Mouse (Mus musculus): Measurements from ENCODE around the gene Rtf1. TPM values are rescaled to one million over a fixed set of nuclear protein-coding genes. Genes with fewer than 3 reads are reported as not detected.

Gene Rtf1
- 5.9 and 6.2 TPM in 2 replicates for polyA plus RNA-seq (2012; rRNA removed)

DNA sequence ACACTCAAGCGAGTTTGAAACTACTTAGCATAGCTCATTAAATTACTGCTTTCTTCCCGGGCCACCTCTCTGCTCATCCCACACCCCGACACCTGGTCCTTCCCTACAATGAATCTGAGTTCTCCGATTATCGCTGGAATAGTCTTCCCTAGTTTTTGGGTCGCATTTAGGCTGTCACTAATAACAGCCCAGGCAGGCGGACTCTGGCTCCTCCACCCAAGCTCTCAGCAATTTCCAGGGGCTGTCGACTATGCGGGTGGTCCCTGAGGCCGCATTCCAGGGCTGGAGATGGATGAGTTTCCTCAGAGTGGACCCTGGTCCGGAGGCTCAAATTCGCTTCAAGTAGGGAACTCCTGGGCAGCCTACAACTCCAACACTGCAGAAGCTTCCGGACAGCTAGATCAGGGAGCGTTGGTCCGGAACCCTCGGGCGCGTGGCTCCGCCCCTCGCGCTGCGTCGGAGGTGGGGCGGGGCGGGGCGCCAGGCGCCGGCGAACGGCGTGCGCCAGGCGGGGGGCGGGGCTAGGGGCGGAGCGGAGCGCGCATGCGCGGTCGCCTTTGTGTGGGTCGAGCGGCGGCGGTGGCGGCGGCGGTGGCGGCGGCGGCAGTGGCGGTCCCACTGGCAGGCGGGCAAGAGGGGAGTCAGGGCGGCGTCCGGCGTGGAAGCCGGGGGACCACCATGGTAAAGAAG, at the start of gene Rtf1:
Gene Rtf1, plus strand, starts transcription at position 544 of the 690 bp plus-strand sequence.

DNA sequence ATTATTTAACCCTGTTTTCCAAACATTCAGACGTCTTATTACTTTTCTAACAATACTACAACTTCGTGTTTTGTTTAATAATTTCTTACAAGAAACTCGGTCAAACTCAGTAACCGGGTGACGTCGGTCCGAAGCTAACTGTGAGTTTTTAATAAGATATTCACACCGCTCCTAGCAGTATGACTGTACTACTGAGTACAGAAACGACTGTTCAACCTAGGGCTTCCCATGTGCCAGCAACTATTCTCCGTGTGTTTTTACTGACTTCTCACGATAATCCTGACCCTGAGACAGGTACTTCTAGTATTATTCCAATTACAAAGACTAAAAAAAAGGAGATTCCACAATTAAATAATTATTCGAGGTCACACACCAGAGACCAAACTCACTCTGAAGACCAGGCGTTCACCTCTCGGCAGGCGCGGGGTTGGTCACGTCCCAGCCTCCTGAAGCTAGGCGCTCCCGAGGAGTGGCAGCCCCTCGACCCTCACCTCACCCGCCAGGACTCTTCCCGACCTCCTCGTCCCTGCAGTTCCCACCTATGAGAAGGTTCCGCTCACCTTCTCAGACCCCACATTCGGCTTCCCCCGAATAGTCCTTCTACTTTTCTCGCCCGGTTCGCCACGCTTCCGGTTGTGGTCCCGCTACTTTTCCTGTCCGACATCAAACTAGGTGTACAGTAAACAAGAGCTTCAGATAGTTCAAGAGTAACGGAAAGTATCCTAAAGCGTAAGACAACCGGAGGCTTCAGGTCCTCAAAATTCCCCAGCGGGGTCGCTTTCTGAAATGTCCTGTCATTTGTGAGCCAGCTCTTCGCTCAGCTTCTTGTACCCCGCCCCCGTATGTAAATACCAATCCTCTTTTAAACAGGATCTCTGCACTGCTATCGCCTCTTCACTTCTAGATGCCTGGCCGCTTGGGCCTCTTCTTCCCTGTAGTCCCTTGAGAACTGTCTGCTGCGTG, 12.4 kb upstream of the Rtf1 start, which contains the start of gene Ndufaf1:
Gene Ndufaf1, minus strand, starts transcription at position 608 of the 963 bp plus-strand sequence.

DNA sequence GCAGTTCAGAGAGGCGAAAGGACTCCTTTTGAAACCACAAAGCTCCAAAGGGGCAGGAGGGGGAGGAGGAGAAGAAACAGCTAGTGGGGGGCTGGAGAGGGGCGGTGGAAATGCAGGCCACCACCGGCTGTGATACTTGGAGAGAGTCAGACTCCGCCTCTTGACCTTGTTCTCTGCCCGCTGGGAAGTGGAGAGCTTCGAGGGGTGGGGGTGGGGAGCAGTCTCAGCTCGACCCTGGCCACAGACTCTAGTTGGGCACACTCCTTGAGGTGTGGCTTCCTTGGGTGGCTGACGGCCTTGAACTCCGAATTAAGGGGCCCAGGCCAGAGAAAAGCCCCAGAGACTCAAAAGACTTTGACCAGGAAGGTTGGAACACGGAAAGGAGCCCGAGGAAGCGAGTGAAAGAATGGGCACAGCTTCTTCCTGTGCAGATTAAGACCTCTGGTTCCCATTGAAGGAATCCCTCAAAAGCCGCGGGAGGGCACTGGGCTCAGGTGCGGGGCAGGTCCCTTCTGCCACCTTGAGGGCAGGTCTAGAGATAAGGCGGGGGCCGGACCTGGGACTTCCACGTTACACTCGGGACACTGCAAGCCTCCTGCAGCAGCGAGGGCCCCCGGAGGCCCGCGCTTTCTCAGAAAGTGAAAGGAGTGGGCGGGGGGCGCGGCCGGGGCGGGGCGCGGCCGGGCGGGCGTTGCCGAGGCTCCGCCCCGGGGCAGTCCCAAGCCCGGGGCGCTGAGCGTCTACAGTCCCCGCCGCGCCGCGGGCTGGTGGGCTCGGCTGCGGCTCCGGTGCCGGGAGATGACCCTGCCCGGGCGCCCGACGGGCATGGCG, 66.9 kb downstream of the Rtf1 start, which contains the start of gene Itpka:
Gene Itpka, plus strand, starts transcription at position 757 of the 831 bp plus-strand sequence.

DNA sequence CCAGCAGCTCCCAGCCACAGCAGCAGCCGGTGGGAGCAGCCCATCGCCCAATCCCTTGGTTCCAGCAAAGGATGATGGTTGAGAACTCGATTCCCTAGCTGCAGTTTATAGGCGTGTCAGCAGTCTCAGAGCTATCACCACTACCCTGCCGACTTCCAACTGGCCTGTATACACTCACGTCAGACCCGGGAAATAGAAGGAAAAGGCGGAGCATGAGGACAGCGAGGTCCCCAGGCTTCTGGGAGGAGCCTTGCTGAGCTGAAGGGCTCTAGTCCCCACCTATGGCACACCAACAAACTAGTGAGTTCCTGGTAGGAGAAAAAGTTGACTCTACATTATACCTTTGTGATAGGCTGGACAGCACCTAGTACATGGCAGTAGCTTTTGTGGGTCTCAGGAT, 85.4 kb downstream of the Rtf1 start, which contains the start of gene Ltk:
Gene Ltk, minus strand, starts transcription at position 181 of the 400 bp plus-strand sequence.

Other genes starting within 250 kb of the Rtf1 start
- gene Ino80, start 197.4 kb upstream of the Rtf1 start, polyA plus RNA-seq (2012; rRNA removed) = 6.0 and 6.3 TPM in 2 replicates
- 0.12 and 0.81 TPM in 2 replicates for gene Exd1, start 127.4 kb upstream of the Rtf1 start, polyA plus RNA-seq (2012; rRNA removed)
- gene Chp1, start 127.4 kb upstream of the Rtf1 start, polyA plus RNA-seq (2012; rRNA removed) = 125 and 155 TPM in 2 replicates
- gene Nusap1, start 56.8 kb upstream of the Rtf1 start, polyA plus RNA-seq (2012; rRNA removed) = 0.88 and 1.2 TPM in 2 replicates
- gene Oip5, start 56.6 kb upstream of the Rtf1 start, polyA plus RNA-seq (2012; rRNA removed) = 3.9 and 5.9 TPM in 2 replicates
- 1.7 TPM in 2 replicates for gene Ndufaf1, start 12.2 kb upstream of the Rtf1 start, polyA plus RNA-seq (2012; rRNA removed)
- gene Itpka, start 67.3 kb downstream of the Rtf1 start, polyA plus RNA-seq (2012; rRNA removed) = 17.6 and 18.0 TPM in 2 replicates
- 3.6 and 3.9 TPM in 2 replicates for gene Ltk, start 85.4 kb downstream of the Rtf1 start, polyA plus RNA-seq (2012; rRNA removed)
- gene Rpap1, start 112.5 kb downstream of the Rtf1 start, polyA plus RNA-seq (2012; rRNA removed) = 25.0 and 26.3 TPM in 2 replicates
- 10.8 and 11.3 TPM in 2 replicates for gene Tyro3, start 122.7 kb downstream of the Rtf1 start, polyA plus RNA-seq (2012; rRNA removed)
- 8.7 and 9.3 TPM in 2 replicates for gene Mga, start 222.2 kb downstream of the Rtf1 start, polyA plus RNA-seq (2012; rRNA removed)